Mouse (Mus musculus): ENCODE measurements at regions not wholly inside any gene's neighbourhood (a gene's known extent, or its start where the extent isn't known, plus 50 kb on each side); places are given as distances from the start of the nearest gene placed in this dataset.

GRCm38 (mm10) chr4:106067023-106067422 lies 249.0 kb upstream of the Usp24 start:
- TF ChIP-seq POLR2A (IDR thresholded peaks at IDR 0.05; ENCODE audit: control insufficient read depth in 1 of 2, insufficient read depth in 1 of 2, low read depth in 1 of 2, low read length in 2 of 2, poor library complexity in 1 of 2) = no peak
- no peak for TF ChIP-seq CTCF (IDR thresholded peaks at IDR 0.05 in 2 of 3, conservative IDR thresholded peaks at IDR 0.05 in 1 of 3; ENCODE audit: control insufficient read depth in 1 of 3, insufficient read depth in 1 of 3, low read depth in 2 of 3, low read length in 3 of 3, poor library complexity in 1 of 3, severe bottlenecking in 1 of 3)
